Mouse (Mus musculus) leukemia stem cell, adult 10-12 weeks (primary cell): ENCODE results near the gene Gk. TPM values are rescaled to one million over a fixed set of nuclear protein-coding genes. Genes with fewer than 3 reads are reported as not detected.

Experiments used
- polyA plus RNA-seq: library from polyadenylated mRNA; stranded (reverse); fragments of >175 nt; gene quantifications from 2 replicates; pipeline ENCODE4 v1.2.3, GENCODE M21; 2012; ENCODE audit warnings: low replicate concordance

Gene Gk
- 0.32 and 1.0 TPM in 2 replicates for polyA plus RNA-seq

DNA sequence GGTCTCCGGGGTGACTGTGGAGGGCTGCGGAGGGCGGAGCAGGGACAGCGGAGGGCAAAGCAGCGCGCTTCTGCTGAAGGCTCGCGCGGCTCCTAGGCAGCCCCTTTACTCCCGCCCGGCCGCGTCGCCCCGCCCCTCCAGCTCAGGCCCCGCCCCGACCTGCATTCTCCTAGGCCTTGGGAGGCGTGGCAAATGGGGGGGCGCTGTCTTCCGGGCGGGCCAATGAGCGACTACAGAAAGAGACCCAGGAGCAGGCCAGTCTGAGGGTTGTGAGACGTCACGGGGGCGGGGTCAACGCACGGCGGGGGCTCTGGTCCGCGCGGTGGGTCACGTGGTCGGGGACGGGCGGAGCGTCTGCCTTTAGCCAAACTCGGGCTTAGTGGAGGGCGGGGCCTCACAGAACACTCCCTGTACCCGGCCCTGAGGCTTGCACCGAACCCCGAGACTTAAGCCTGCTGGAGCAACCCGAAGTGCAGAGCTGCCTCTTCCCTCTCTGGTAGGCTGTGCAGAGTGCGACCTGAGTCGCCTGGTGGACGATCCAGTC, at the start of gene Gk:
Gene Gk, minus strand, starts transcription at position 276 of the 544 bp plus-strand sequence.

Other genes with a start within 250 kb of the Gk start
- gene Tab3, start 202.8 kb downstream of the Gk start, polyA plus RNA-seq: 1.5 and 4.0 TPM in 2 replicates
- 0.06 TPM in 1 of 2 replicates, not detected in the other for gene 5430427O19Rik, start 93.5 kb upstream of the Gk start, polyA plus RNA-seq